Mouse (Mus musculus) olfactory bulb, adult 2 months (tissue): Measurements from ENCODE around the gene Tpcn2.

Experiments
- CTCF ChIP-seq: fragments of 200-500 bp; IDR thresholded peaks from 2 replicates; pipeline ENCODE4 v1.5.1; 2012; ENCODE audit warnings: low read depth, mild to moderate bottlenecking, low read length, moderate library complexity; ENCODE audit not compliant: insufficient read depth
- POLR2A ChIP-seq: fragments of 200-500 bp; IDR thresholded peaks from 2 replicates; pipeline ENCODE4 v1.6.1; 2012; ENCODE audit warnings: mild to moderate bottlenecking, low read depth, low read length, moderate library complexity; ENCODE audit not compliant: insufficient read depth

- TF ChIP-seq POLR2A = no peak
- TF ChIP-seq CTCF = no peak
These were observed 46.2 kb upstream of the Tpcn2 start for GRCm38 (mm10) chr7:145329982-145330381.
